Mouse (Mus musculus): Measurements from ENCODE around the gene Kctd17. TPM values are rescaled to one million over a fixed set of nuclear protein-coding genes. Genes with fewer than 3 reads are reported as not detected.
A peak's percentile ranks its signal among the peaks of the same experiment; 100 is the strongest.

Kctd17 gene
- polyA plus RNA-seq, 1 experiment, result 61.5 TPM

DNA sequence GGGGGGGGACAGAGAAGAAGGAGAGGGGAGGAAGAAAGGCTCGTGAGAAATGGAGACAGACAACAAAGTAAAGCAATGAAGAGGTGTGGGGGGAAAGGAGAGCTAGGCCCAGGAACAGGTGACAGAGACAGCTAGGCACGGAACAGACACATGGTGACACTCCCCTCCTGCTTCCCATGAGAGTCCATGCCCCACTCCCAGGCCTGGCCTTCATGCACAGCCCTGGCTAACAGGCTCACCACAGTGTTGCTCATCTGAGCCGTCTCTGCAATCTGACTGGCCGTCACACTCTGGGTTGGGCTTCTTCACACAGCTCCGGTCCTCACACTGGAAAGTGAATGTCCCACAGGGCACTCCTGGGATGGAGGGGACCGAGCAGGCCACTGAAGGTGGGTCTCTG is 15.5 kb downstream of the Kctd17 start:
- H3K27ac ChIP-seq (ENCODE audit: insufficient read depth, low read length), result no peak overlapping the region
- no peak for TF ChIP-seq POLR2A (IDR thresholded peaks at IDR 0.05; ENCODE audit: low read depth, low read length)
- no peak for TF ChIP-seq CTCF (IDR thresholded peaks at IDR 0.05; ENCODE audit: extremely low read depth, insufficient read depth, insufficient read length, insufficient replicate concordance)
- no peak overlapping the region for H3K4me3 ChIP-seq (ENCODE audit: extremely low read depth, insufficient read depth, insufficient read length)
- WGBS, result 85% methylated on average over 6 of the region's 6 CpGs
- no peaks in the 10 kb centered on the region for H3K36me3 ChIP-seq (ENCODE audit: control insufficient read depth, insufficient read depth, low read length)
- DNase-seq (ENCODE audit: low read depth in 1 of 2, low spot score in 2 of 2), result no peak
- no peaks in the 10 kb centered on the region for H3K27me3 ChIP-seq (ENCODE audit: control insufficient read depth, insufficient read depth, low read length)
- no peaks in the 10 kb centered on the region; the same call in 1 of the 2 replicates for H3K4me1 ChIP-seq (ENCODE audit: control insufficient read depth, insufficient read depth, insufficient read length)

DNA sequence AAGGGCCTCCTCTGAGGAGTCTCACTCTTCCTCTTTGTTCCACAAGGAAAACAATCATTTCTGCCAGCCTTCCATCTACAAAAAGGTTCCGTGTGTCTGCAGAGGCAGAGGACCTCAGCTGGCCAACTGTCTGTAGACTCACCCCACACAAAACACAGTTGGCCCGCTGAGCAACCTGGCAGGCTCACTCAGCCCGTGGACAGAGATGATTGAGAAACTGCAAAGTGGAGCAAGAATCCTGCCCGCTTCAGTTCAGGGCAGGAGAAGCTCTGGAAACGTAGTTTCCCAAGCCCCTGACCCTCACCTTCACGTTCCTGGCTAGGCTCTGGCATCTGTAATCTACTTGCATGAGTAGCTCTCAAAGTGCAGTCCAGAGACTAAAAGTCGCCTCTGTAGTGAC is 18.8 kb downstream of the Kctd17 start:
- Histone ChIP-seq H3K4me3 (ENCODE audit: extremely low read depth, insufficient read depth, insufficient read length) (no peak overlapping the region), H3K27ac (ENCODE audit: insufficient read depth, low read length) (no peak overlapping the region), H3K36me3 (ENCODE audit: control insufficient read depth, insufficient read depth, low read length) (no peaks in the 10 kb centered on the region), H3K4me1 (ENCODE audit: control insufficient read depth, insufficient read depth, insufficient read length) (no peaks in the 10 kb centered on the region; the same call in 1 of the 2 replicates), H3K27me3 (ENCODE audit: control insufficient read depth, insufficient read depth, low read length) (no peaks in the 10 kb centered on the region)
- no peak for TF ChIP-seq POLR2A (IDR thresholded peaks at IDR 0.05; ENCODE audit: low read depth, low read length)
- no peak for TF ChIP-seq CTCF (IDR thresholded peaks at IDR 0.05; ENCODE audit: extremely low read depth, insufficient read depth, insufficient read length, insufficient replicate concordance)
- WGBS, result 63% methylated on average over 7 of the region's 7 CpGs
- DNase-seq (ENCODE audit: low read depth in 1 of 2, low spot score in 2 of 2), result no peak

DNA sequence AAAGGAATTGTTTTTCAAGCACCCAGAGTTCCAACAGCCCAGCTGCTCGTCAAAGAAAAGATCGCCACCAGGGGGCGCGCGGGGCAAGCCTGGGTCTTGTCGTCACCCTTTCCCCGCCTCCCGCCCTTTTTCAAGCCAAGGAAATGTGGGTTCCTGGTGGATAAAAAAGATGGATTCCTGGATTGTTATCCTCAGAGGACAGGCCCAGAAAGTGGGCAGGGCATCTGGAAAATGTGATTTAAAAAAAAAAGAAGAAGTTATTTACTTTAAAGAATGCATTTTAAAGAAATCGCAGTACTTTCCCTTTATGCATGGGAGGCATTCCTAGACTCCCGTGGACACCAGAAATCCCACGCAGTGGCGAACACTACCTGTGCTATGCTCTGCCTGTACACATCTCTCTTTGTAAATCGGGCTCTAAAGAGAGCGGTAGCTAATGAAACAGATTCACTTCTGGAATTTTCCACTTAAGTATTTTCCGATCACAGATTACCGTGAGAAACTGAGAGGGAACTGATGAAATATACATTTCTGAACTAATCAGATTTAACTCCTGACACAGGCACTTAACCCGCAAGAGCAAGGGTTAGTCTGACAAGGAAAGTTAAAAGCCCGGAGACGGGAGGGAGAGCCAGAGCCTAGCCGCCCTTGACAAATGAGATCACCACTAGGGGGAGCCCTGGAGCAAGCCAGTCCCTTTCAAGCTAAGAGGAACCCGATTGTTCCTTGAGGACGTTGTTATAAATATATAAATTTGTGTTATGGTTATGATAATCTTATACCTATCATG is 19.6 kb downstream of the Kctd17 start:
- WGBS, result under 1% methylated on average over 22 of the region's 22 CpGs
- H3K27ac ChIP-seq (ENCODE audit: insufficient read depth, low read length), result peak overlapping the region; percentile 12; the same call in 1 of the 2 replicates
- H3K36me3 ChIP-seq (ENCODE audit: control insufficient read depth, insufficient read depth, low read length), result no peaks in the 10 kb centered on the region
- no peaks in the 10 kb centered on the region for H3K27me3 ChIP-seq (ENCODE audit: control insufficient read depth, insufficient read depth, low read length)
- peak overlapping the region; percentile 46; the same call in 1 of the 2 replicates for H3K4me3 ChIP-seq (ENCODE audit: extremely low read depth, insufficient read depth, insufficient read length)
- no peaks in the 10 kb centered on the region; the same call in 1 of the 2 replicates for H3K4me1 ChIP-seq (ENCODE audit: control insufficient read depth, insufficient read depth, insufficient read length)
- peak; percentile 64 to 87 for DNase-seq (ENCODE audit: low read depth in 1 of 2, low spot score in 2 of 2)
- TF ChIP-seq CTCF (IDR thresholded peaks at IDR 0.05; ENCODE audit: extremely low read depth, insufficient read depth, insufficient read length, insufficient replicate concordance) (peak; percentile 96), POLR2A (IDR thresholded peaks at IDR 0.05; ENCODE audit: low read depth, low read length) (no peak)

DNA sequence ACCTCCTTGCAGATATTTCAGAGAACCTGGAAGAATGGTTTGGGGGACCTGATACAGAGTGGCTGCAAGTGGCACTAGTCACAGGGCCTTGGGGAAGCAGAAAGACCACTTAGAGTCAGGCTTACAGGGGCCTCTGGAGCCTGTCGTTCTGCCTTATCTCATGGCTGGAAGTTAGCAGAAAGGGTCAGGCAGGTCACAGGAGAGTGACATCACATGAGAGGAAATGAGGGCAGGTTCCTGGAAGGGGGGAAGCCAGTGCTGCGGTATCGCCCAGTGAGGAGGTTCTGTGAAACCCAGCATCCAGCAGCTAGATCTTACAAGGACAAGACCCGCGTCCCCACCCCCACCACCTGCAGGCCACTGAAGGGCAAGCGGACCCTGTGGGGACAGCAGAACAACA is 20.8 kb downstream of the Kctd17 start:
- WGBS, result 43% methylated on average over 6 of the region's 6 CpGs
- DNase-seq (ENCODE audit: low read depth in 1 of 2, low spot score in 2 of 2), result no peak
- Histone ChIP-seq H3K27me3 (ENCODE audit: control insufficient read depth, insufficient read depth, low read length) (no peaks in the 10 kb centered on the region), H3K27ac (ENCODE audit: insufficient read depth, low read length) (peak overlapping the region; percentile 9; the same call in 1 of the 2 replicates), H3K4me3 (ENCODE audit: extremely low read depth, insufficient read depth, insufficient read length) (no peak overlapping the region), H3K36me3 (ENCODE audit: control insufficient read depth, insufficient read depth, low read length) (no peaks in the 10 kb centered on the region), H3K4me1 (ENCODE audit: control insufficient read depth, insufficient read depth, insufficient read length) (no peaks in the 10 kb centered on the region; the same call in 1 of the 2 replicates)
- no peak for TF ChIP-seq POLR2A (IDR thresholded peaks at IDR 0.05; ENCODE audit: low read depth, low read length)
- no peak for TF ChIP-seq CTCF (IDR thresholded peaks at IDR 0.05; ENCODE audit: extremely low read depth, insufficient read depth, insufficient read length, insufficient replicate concordance)

DNA sequence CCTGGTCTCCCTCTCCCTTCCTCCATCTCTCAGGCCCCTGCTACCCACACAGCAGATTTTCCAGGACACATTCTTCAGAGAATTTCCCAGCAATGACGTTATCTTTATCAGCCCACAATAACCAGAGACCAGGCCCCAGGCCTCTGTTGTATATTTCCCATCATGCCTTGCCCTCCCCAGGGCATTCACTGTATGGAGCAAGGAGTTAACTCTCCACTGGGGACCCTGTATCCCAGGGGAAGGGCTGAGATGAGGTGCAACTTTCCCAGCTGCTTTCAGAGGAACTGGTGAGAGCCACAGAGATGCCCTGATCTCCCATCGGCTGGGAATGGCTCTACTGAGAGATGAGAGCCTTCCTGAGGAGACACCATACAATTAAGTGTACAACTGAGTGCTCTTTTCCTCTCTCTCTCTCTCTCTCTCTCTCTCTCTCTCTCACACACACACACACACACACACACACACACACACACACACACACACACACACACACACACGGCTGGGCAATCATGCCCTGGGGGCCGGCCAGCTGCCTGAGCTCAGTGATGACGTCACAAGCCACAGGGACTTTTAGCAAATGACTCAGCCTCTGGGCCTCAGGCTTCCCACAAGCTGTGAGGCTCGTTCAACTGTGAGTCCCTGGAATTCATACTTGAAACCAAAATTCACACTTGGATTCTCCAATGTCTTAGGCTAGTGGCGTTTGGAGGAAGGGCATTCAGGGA is 21.5 kb downstream of the Kctd17 start:
- Histone ChIP-seq H3K27me3 (ENCODE audit: control insufficient read depth, insufficient read depth, low read length) (no peaks in the 10 kb centered on the region), H3K36me3 (ENCODE audit: control insufficient read depth, insufficient read depth, low read length) (no peaks in the 10 kb centered on the region), H3K4me1 (ENCODE audit: control insufficient read depth, insufficient read depth, insufficient read length) (no peaks in the 10 kb centered on the region; the same call in 1 of the 2 replicates), H3K4me3 (ENCODE audit: extremely low read depth, insufficient read depth, insufficient read length) (no peak overlapping the region), H3K27ac (ENCODE audit: insufficient read depth, low read length) (peak overlapping the region; percentile 9; the same call in 1 of the 2 replicates)
- peak; percentile 27 to 60 for DNase-seq (ENCODE audit: low read depth in 1 of 2, low spot score in 2 of 2)
- 13% methylated on average over 7 of the region's 7 CpGs for WGBS
- no peak for TF ChIP-seq POLR2A (IDR thresholded peaks at IDR 0.05; ENCODE audit: low read depth, low read length)
- no peak for TF ChIP-seq CTCF (IDR thresholded peaks at IDR 0.05; ENCODE audit: extremely low read depth, insufficient read depth, insufficient read length, insufficient replicate concordance)

DNA sequence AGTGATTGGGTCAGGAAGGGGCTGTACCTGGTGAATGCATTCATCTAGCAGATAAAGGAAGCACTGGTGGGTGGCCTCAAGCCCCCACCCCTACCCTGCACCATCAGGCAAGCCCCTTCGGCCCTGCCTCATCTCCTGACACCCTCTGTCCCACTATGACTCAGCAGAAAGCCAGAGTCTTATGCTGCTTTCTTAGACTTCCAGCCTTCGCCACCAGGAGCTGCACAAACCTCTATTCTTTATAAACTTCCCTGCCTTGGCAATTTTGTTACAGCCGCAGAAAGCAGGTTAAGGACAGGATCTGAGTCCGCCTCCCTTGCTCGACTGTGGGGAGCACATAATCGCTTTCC is 22.0 kb downstream of the Kctd17 start:
- DNase-seq (ENCODE audit: low read depth in 1 of 2, low spot score in 2 of 2), result no peak
- 75% methylated on average over 6 of the region's 6 CpGs for WGBS
- no peak overlapping the region for H3K27ac ChIP-seq (ENCODE audit: insufficient read depth, low read length)
- H3K36me3 ChIP-seq (ENCODE audit: control insufficient read depth, insufficient read depth, low read length), result no peaks in the 10 kb centered on the region
- no peaks in the 10 kb centered on the region for H3K27me3 ChIP-seq (ENCODE audit: control insufficient read depth, insufficient read depth, low read length)
- no peak for TF ChIP-seq CTCF (IDR thresholded peaks at IDR 0.05; ENCODE audit: extremely low read depth, insufficient read depth, insufficient read length, insufficient replicate concordance)
- no peak for TF ChIP-seq POLR2A (IDR thresholded peaks at IDR 0.05; ENCODE audit: low read depth, low read length)
- H3K4me1 ChIP-seq (ENCODE audit: control insufficient read depth, insufficient read depth, insufficient read length), result no peaks in the 10 kb centered on the region; the same call in 1 of the 2 replicates
- no peak overlapping the region for H3K4me3 ChIP-seq (ENCODE audit: extremely low read depth, insufficient read depth, insufficient read length)

Data from spleen, adult 2 months (tissue).